Mouse (Mus musculus): Measurements from ENCODE around the gene Gm10203. TPM values are rescaled to one million over a fixed set of nuclear protein-coding genes. Genes with fewer than 3 reads are reported as not detected.
"Not testable (repeated sequence)": the region's sequence is repeated elsewhere in the genome, so short reads cannot be mapped to it uniquely, and the experiment has no call there.

Gm10203 gene
- total RNA-seq (2021) = not detected
- long read RNA-seq, experiment 1 = 0 reads
- long read RNA-seq, experiment 2 = 0 reads

GRCm38 (mm10) chr6:149129870-149130269 lies at the start of gene Gm10203:
Gm10203 (plus strand) TSS chr6:149130170.
- not testable (repeated sequence) for DNase-seq (ENCODE audit: low spot score in 2 of 2)

- DNase-seq (ENCODE audit: low spot score in 2 of 2) = no peak
Measured at GRCm38 (mm10) chr6:149092406-149092805, 37.6 kb upstream of the Gm10203 start.

GRCm38 (mm10) chr6:149093465-149093864 lies 36.5 kb upstream of the Gm10203 start:
- no peak for DNase-seq (ENCODE audit: low spot score in 2 of 2)

DNA sequence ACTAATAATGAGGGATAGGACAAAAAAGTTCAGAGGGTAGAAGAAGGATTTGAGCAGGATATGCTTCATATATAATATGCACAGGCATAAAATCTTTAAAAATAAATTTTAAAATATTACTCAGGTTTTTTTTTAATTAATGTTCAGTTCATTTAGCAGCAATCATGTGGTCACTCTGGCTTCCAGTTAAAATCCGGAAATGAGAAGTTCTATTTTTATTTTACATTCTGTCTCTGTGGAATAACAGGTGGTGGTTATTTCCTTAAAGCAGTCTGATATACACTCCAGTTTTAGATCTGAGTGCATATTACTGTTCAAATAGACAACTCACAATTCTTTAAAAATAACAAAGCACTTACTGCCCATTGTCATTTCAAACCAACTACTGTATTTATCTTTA lies 35.4 kb upstream of the Gm10203 start:
- no peak for DNase-seq (ENCODE audit: low spot score in 2 of 2)

DNA sequence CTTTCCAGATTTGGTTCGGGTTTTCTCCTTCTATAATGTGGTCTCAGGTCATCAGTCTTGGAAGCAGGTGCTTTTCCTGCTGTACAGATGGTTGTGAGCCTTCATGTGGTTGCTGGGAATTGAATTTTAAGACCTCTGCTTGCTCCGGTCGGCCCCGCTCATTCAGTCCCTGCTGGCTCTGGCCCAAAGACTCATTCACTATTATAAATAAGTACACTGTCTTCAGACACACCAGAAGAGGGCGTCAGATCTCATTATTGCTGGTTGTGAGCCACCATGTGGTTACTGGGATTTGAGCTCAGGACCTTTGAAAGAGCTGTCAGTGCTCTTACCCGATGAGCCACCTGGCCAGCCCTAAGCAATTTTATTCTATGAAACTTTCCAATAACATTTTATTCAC lies 34.6 kb upstream of the Gm10203 start:
- no peak for DNase-seq (ENCODE audit: low spot score in 2 of 2)

DNA sequence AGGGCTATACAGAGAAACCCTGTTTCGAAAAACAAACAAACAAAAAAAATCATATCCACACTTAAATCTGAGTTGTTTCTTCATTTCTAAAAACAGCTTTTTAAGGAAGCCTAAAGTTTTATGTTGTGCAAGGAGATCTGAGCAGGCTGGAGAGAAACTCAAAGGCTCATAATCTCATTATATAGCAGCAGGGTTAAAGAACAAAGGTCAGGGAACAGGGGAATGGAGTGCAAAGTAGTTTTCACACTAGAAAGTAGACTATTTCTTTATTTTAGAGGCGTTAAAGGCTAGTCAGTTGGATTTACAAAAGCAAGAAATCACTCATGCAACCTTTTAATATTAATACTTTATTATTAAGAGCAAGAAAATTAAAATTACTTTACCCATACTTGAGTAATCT lies 33.7 kb upstream of the Gm10203 start:
- DNase-seq (ENCODE audit: low spot score in 2 of 2) = no peak

- DNase-seq (ENCODE audit: low spot score in 2 of 2) = no peak
Measured at GRCm38 (mm10) chr6:149097276-149097675, 32.7 kb upstream of the Gm10203 start.

DNA sequence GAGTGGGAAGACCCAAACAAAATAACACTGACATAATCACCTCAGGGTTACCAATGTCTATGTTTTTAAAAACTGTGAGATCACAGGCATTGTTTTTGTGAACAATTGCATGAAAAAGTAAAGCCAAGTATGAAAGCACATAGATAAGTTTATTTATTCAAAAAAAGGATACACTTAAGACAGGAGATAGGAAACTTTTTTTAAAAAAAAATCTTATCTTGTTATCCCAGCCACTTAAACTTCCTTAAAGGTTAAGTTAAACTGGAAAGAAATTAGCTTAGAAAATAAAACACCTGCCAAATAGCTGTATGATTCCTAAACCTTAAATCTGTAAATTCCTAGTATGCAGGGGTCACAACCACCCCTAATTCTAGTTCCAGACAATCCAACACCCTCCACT lies 31.0 kb upstream of the Gm10203 start:
- no peak for DNase-seq (ENCODE audit: low spot score in 2 of 2)

DNA sequence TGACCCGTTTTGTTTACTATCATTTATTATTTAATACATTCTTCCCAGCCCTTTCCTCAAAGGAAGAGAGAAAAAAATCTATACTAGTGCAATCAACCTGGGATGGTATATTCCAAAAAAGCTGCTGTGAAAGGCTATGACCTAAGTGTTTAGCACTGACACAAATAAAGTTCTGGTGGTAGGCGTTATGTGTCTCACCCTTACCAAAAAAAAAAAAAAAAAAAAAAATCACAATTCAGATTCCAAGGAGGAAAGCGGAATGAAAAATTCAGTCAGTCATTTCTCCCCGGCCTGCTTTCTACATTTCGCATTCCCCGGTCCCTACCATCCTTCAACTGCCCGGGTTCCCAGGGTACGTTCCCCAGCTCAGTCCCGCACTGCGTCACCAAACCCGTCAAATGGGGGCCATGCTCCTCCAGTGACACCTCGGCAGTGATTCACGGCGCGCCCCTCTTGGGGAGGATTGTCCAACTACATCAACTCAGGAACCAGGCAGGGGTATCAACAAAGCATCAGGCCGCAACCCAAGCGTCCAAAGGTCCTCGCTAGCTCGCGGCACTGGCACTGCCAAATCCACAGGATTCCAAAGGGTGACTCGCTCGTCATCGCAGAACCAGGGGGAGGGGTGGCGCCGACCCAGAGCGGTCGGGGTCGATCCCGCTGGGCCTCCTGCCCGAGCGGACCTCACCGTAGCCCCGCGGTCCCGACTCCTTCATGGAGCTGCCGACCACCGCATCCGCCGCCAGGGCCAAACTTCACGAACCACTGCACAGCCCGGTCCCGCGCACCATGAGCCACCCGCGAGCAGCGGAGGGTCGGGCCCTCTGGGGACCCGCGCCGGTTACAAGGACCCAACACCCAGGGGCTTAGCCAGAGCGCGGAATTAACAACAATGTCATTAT lies 29.5 kb upstream of the Gm10203 start:
- peak; percentile 21 to 56 for DNase-seq (ENCODE audit: low spot score in 2 of 2)

DNA sequence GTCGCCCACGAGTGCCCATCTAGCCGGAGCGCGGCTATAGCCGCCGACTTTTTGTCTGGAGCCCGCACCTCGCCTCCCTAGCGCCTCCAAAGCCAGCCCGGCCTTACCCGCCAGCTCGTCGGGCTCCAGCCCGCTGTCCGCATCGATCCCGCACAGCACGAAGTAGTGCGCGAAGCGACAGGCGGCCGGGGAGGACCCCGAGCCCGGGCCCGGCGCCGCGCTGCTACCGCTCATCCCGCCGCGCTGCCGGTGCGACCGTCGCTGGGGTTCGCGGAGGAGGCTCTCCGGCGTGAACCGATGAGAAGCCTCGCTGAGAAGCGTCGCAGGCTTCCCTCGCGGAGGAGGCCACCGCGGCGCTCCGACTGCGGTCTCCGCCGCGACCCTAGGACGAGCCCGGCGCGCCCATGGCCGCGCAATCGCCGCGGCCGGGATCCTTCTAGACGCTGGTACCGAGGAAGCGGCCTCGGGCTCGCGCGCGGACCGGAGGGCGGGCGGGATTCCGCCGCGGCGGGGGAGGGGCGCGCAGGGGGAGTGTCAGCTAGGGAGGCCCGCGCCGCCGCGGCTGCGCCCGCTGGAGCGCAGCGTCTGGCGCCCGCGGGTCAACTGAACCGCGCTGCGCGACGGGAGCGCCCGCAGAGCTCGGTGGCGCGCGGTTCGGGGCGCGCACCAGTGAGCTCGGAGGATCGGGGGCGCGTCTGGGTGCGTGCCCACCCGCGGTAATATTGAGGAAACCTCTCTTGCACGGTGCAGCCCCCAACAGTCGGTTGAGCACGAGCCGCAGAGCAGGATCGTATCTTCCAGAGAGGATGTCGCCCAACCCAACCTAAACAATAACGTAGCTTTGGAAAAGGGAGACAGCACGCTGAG lies 28.7 kb upstream of the Gm10203 start, which contains the start of gene Dennd5b:
Gene Dennd5b (minus strand): TSS at position 605 of the 867 bp plus-strand sequence.
- peak; percentile 69 to 81 for DNase-seq (ENCODE audit: low spot score in 2 of 2)

GRCm38 (mm10) chr6:149101943-149102243 lies 28.1 kb upstream of the Gm10203 start:
- DNase-seq (ENCODE audit: low spot score in 2 of 2) = no peak

- no peak for DNase-seq (ENCODE audit: low spot score in 2 of 2)
Measured at GRCm38 (mm10) chr6:149103451-149103850, 26.5 kb upstream of the Gm10203 start.

GRCm38 (mm10) chr6:149107615-149108014 lies 22.4 kb upstream of the Gm10203 start:
- no peak for DNase-seq (ENCODE audit: low spot score in 2 of 2)

DNA sequence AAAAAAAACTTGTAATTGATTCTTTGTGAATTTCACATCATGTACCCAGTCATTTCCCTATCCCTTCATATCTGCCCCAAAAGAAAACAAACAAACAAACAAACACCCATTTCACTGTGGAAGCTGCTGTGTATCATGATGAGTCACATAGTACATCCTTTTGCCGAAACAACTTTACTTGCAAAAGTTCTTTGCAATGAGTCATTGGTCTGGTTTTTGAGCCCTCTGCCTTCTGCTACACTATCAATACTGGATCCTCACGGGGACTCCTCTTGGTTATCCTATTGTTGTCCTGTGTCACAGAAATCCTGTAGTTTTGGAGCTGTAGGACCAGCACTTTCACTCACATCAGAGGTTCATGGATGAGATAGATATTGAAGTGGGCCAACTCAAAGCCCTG lies 21.1 kb upstream of the Gm10203 start:
- DNase-seq (ENCODE audit: low spot score in 2 of 2) = no peak

DNA sequence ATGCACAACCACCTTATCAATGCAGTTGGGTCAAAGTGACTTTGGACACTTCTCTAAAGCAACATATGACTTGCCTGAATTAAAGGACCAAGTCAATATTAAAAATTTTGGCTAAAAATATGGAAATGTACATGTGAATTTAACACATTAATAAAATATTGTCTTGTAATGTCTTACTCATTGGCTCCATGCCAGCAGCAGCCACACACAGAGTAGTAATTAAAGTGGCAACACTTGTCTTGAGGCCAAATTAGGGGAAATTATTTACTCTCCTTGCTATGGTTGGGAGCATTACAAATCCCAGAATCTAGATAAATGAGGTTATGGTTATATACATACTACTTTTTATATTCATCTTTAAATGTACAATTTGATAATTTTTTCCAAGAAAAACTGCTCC lies 13.0 kb upstream of the Gm10203 start:
- no peak for DNase-seq (ENCODE audit: low spot score in 2 of 2)

- DNase-seq (ENCODE audit: low spot score in 2 of 2) = no peak
Measured at GRCm38 (mm10) chr6:149118935-149119334, 11.0 kb upstream of the Gm10203 start.

GRCm38 (mm10) chr6:149119853-149120252 lies 10.1 kb upstream of the Gm10203 start:
- DNase-seq (ENCODE audit: low spot score in 2 of 2) = peak; percentile 18 to 52

GRCm38 (mm10) chr6:149123042-149123441 lies 6.9 kb upstream of the Gm10203 start:
- no peak for DNase-seq (ENCODE audit: low spot score in 2 of 2)

- peak in 1 of 2 experiments; percentile 20 for DNase-seq (ENCODE audit: low spot score in 2 of 2)
Measured at GRCm38 (mm10) chr6:149126675-149127074, 3.3 kb upstream of the Gm10203 start.

GRCm38 (mm10) chr6:149131111-149131510 lies 1.1 kb downstream of the Gm10203 start:
- DNase-seq (ENCODE audit: low spot score in 2 of 2) = no peak

GRCm38 (mm10) chr6:149132311-149133077 lies 2.5 kb downstream of the Gm10203 start:
- DNase-seq (ENCODE audit: low spot score in 2 of 2) = peak in 1 of 2 experiments; percentile 20
